Mouse (Mus musculus) ES-Bruce4 (cell line): ENCODE measurements around the gene Asb2.

Source experiments
- CTCF ChIP-seq: IDR thresholded peaks from one replicate; pipeline ENCODE4 v1.8.1; 2011; ENCODE audit warnings: low read depth, low read length
- POLR2A ChIP-seq: IDR thresholded peaks from one replicate; pipeline ENCODE4 v1.8.1; 2011; ENCODE audit warnings: low read length; ENCODE audit not compliant: insufficient read depth

GRCm38 (mm10) chr12:103325156-103325857, 30.5 kb downstream of the Asb2 start:
- peak; percentile 95 for TF ChIP-seq CTCF
- TF ChIP-seq POLR2A, result no peak
